Mouse (Mus musculus) activated CD4-positive, CD25-positive, alpha-beta regulatory T cell, adult 4 months (primary cell): ENCODE results near the gene Cbr1. TPM values are rescaled to one million over a fixed set of nuclear protein-coding genes. Genes with fewer than 3 reads are reported as not detected.

ENCODE experiments used
- ATAC-seq: one replicate; pipeline ENCODE4 v1.8.0; 2017
- polyA plus RNA-seq, 2 experiments: library from polyadenylated mRNA; unstranded; fragments of 100-300 nt; shearing (Covaris generic); gene quantifications; one replicate each; pipeline ENCODE4 v1.2.1; 2017

Gene Cbr1
- 10 to 100 TPM; 36.4 to 44.7 TPM for polyA plus RNA-seq

DNA sequence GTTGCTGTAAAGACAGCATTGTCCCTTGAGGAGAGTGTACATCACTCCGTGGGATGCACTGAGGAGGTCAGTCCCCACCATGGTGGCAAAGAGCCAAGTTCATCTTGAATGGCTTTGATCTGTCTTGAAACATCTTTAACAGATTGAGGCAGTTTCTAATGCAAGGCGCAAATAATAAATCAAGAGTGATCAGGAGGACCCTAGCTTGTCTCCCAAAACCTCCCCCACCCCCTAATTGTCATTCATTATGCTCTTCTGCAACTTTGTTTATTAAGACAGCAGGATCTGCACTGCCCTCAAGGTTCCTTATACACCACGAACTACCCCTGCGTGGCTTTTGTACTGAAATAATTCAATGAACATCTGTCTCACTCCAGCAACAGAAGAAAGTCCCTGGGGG is at the start of gene Cbr1:
TSS of gene Cbr1 (plus strand) at position 301 of the 400 bp plus-strand sequence.
- no peak for ATAC-seq

GRCm38 (mm10) chr16:93557646-93558045 is 48.0 kb upstream of the Cbr1 start:
- no peak for ATAC-seq

- ATAC-seq = no peak
Measured at GRCm38 (mm10) chr16:93558499-93558898, 47.2 kb upstream of the Cbr1 start.

DNA sequence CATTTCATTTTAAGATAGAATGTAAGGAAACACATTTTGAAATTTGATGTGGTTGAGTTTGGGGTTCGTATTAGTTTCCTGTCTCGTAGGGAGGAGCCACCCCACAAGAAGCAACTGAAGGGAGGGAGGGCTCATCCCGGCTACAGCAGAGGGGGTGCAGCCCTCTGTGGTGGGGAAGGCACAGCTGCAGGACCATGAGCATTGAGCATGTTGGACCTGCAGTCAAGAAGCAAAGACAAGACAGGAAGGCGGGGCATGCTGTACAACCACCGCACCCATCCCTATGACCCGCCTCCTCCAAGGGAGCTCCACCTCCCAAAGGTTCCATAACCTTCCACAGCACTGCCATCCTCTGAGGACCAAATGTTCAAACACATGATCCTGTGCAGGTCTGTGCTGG is 33.3 kb upstream of the Cbr1 start:
- peak; percentile 52 for ATAC-seq

DNA sequence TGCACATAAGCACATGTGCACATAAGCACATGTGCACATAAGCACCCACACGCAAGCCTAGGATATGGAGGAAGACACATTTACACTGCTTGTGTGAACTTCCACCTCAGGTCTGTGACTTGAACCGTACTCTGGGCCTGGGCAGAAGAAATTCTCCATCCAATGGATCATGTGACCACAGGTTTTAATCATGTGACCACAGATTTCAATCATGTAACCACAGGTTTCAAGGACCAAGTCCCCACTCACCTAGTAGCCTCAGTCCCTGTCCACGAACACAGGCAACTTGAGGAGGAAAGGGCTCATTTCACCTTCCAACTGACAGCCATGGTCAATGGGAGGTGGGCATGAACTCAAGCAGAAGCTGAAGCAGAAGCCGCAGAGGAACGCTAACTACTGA is 32.2 kb upstream of the Cbr1 start:
- ATAC-seq = no peak

GRCm38 (mm10) chr16:93574521-93575191 is 31.0 kb upstream of the Cbr1 start:
- peak; percentile 80 for ATAC-seq

DNA sequence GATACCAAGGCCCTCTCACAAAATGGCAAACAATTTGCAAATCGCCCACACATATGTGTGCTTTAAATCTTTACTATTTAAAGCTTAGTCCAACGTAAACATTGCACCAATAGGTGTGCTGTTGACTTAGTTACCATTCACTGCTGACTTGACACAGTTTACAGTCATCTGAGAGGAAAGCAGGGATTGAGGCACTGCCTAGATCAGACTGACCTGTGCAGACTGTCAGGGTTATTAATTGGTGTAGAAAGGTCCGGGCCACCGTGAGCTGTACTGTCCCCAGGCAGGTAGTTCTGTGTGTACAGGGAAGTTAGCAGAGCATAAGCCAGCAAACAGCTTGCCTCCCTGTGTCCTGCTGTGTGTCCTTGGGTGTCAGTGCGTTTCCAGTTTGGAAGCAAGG is 30.1 kb upstream of the Cbr1 start:
- ATAC-seq = no peak

DNA sequence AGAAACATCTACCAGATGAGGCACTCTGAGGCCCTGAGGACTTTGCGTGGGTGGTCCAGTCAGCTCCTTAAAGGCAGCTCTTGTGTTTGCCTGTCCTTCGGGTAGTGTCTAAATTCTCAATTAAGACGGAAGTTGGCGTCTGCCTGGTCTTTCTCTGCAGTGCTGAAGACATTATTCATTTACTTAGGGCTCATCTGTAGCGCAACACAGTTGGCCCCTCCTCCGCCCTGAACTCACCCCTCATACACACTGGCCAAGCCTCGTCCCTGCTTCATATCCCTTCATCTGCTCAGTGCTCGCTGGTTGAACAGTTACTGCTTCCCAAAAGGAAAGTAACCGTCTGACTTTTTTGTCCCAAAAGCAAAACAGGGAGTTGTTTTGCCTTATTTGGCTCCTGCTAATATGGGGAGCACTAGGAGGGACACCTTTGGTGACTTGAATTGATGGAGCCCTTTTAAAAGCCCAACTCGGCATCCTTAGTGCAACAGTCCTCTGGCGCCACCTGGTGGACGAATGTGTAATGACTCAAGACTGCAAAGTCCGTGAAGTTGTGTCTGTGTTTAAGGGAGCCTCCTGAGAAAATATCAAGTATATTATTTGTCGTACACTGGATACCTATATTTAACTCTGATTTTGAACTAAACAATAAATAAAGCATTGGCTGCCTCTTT is 29.1 kb upstream of the Cbr1 start:
- peak; percentile 21 for ATAC-seq

DNA sequence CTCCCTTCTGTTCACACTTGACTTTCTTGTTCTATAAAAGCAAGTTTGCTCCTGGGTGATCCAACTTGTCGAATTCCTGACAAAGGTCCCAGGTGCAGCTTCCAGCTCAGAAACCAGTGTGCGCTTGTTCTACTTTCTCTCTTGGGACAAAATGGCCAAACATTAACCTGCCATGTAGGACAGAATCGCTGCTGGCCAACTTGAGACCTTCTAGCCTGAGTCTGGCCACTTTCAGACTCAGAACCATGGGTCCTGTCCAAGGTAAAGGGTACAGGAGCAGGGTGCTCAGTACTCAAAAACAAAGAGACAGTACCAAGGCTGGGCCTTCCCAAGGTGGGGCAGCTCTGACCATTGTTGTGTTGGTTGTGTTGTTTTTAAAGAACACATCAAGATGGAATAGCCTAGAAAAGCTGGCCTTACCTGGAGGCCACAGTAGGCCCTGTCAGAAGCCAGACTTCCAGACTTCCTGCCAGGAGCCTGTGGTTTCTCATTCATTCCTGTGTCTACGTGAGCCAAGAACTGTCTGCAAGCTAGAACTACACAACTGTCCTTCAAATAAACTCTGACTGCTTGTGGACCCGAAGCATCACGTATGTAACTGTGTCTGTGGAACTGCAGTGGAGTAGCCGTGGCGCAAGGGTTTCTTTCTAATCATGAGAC is 27.2 kb upstream of the Cbr1 start:
- no peak for ATAC-seq

GRCm38 (mm10) chr16:93581125-93581524 is 24.5 kb upstream of the Cbr1 start:
- no peak for ATAC-seq

DNA sequence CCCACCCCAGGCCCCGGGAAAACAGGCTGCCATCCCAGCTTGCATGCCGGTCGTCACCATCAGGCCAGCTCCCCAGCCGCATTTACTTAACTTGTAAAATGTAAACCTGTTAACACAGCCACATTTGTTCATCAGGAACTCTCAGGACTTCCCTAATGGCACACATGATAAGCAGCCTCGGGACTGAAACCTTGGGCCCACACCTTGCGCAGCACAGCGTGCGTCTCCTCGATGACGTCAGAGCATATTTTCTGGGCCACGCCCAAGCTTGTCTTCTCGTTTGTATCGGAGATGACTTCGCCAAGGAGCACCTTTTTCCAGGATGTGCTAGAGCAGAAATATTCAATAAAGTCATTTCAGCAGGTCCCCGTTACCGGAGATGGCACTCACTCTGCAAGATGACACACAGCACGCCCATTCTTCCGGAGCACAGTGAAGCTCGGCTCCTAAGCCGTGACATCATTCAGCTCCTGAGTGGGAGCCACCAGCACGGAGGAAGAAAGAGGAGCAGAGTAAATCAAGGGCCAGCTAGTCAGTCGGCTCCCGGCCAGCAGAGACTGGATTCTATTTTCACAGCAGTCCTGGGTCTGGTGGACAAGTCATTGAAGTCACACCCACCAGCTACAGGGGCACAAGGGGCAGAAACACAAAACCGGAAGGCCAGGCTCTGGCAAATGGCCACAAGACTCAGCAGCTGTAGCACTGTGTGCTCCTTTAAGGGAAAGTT is 20.5 kb upstream of the Cbr1 start:
- peak; percentile 9 for ATAC-seq

GRCm38 (mm10) chr16:93585703-93586205 is 19.9 kb upstream of the Cbr1 start:
- ATAC-seq = peak; percentile 62

- peak; percentile 79 for ATAC-seq
Measured at GRCm38 (mm10) chr16:93586382-93586781, 19.3 kb upstream of the Cbr1 start.

GRCm38 (mm10) chr16:93588281-93588680 is 17.4 kb upstream of the Cbr1 start:
- ATAC-seq = no peak

DNA sequence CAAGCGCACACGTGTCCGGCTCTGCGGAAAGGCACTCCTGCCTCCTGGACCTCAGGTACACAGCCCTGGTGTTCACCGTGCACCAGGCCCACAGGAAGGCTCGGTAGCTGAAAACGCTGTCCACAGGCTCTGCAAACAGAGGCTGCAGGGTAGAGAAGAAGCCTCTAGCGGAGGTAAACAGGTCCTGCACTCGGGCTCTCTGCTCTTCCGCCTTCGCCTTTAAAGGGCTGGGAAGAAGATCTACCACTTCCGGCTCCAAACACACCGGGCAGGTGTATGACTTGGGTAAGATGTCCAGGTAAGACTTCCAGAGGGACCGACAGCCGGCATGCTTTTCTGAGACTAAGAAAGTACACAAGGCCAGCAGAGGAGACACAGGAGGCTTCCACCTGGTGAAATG is 14.7 kb upstream of the Cbr1 start:
- ATAC-seq = no peak

DNA sequence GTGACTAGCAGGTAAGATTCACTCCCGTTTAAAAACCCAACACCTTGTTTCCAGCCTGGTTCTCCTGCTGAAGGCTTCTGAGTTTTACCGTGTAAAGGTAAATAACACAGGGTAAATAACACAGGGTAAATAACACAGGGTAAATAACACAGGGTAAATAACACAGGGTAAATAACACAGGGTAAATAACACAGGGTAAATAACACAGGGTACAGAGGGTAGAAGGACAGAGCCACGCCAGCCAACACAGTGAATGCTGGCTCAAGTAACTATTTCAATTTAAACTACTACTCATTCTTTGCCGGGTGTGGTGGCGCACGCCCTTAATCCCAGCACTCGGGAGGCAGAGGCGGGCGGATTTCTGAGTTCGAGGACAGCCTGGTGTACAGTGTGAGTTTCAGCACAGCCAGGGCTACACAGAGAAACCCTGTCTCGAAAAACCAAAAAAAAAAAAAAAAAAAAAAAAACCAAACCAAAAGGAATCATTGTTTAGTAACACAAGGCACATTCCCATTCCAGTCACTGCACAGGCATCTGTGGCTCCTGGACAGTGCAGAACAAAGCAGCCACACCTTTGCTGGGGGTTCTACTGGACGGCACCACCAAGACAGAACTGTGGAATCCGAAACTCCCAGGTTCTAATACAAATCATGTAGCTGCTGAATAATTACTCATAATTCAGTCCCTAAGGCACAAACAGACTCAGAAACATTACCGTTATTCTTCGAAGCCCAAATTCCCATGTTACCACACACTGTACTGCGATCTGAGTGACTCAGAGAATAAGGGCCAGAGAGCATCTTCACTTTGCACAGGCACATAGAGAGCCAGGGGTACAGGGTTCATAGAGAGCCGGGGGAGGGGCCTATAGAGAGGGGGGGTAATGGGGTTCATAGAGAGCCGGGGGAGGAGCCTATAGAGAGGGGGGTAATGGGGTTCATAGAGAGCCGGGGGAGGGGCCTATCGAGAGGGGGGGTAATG is 13.9 kb upstream of the Cbr1 start:
- ATAC-seq = no peak

GRCm38 (mm10) chr16:93592711-93593110 is 12.9 kb upstream of the Cbr1 start:
- ATAC-seq = no peak

DNA sequence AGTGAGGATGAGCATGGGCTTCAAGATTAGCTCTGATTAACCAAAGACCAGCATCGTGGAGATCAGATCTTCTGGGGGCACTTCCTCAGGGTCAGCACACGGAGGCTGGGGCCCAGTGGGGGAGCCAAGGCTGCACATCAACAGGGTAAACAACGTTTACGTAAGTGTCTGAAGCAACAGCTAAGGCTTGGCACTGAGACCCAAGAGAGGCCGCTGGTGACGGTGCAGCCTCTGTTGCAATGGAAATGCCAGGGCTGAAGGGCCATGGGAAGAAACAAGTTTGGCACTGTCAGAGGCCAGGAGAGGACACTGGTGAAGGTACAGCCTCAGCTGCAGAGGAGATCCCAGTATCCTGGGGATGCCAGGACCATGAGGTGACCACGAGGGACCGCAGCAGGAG is 12.2 kb upstream of the Cbr1 start:
- no peak for ATAC-seq

- no peak for ATAC-seq
Measured at GRCm38 (mm10) chr16:93594448-93594847, 11.2 kb upstream of the Cbr1 start.

GRCm38 (mm10) chr16:93595766-93596165 is 9.9 kb upstream of the Cbr1 start:
- ATAC-seq = no peak

- ATAC-seq = no peak
Measured at GRCm38 (mm10) chr16:93596807-93597206, 8.8 kb upstream of the Cbr1 start.

DNA sequence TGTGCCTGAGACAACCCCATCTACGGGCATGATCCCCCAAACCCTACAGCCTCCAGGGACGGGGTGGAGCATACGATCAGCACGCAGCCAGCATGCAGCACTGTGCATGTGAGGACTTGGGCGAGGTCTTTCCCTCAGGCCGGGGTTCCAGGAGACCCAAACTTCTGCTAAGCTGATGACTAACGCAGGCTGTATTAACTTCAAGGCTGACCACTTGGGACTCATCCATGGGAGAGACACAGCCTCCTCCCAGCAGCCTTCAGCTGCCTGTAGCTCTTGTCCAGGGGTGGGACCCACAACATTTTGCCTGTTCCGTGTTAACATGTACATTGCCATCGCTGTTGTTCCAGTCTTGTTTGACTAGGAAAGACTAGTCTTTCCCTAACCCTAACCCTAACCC is 8.1 kb upstream of the Cbr1 start:
- no peak for ATAC-seq
